Mouse (Mus musculus) CH12.LX (cell line): ENCODE measurements at regions not wholly inside any gene's neighbourhood (a gene's known extent, or its start where the extent isn't known, plus 50 kb on each side); places are given as distances from the start of the nearest gene placed in this dataset.

ENCODE experiments used
- DNase-seq: peaks from one replicate; pipeline ENCODE4 v3.0.0-alpha.2; 2013; ENCODE audit errors: extremely low read depth
- H3K27ac ChIP-seq: 2 replicates; pipeline ENCODE4 v1.5.1; 2012; ENCODE audit warnings: low read depth, mild to moderate bottlenecking, control low read depth, moderate library complexity; ENCODE audit not compliant: insufficient read depth
- H3K27me3 ChIP-seq: replicated peaks from 2 replicates; pipeline ENCODE3; 2012; ENCODE audit warnings: inconsistent platforms
- H3K36me3 ChIP-seq, 2 experiments: replicated peaks in 1 of 2; 2 replicates each; pipeline versions ENCODE3 to v1.6.1; 2012; ENCODE audit warnings: inconsistent platforms in 1 of 2, low read length in 1 of 2, mild to moderate bottlenecking in 1 of 2, mixed read lengths in 1 of 2, moderate library complexity in 1 of 2; ENCODE audit not compliant: control insufficient read depth in 1 of 2, insufficient read depth in 1 of 2
- H3K4me1 ChIP-seq, 2 experiments: 2 replicates each; pipeline ENCODE4 v1.6.1; 2012; ENCODE audit warnings: inconsistent platforms in 1 of 2, moderate library complexity in 1 of 2; ENCODE audit not compliant: insufficient read depth in 2 of 2, control insufficient read depth in 1 of 2
- H3K4me2 ChIP-seq: 2 replicates; pipeline ENCODE4 v1.6.1; 2012; ENCODE audit warnings: low read depth, mild to moderate bottlenecking, control low read depth; ENCODE audit not compliant: poor library complexity, insufficient read depth, severe bottlenecking
- H3K4me3 ChIP-seq, 3 experiments: fragments of 150-350 bp in 1 of 3; sonication (generic) in 1 of 3; replicated peaks in 1 of 3; 2 replicates each; pipeline versions ENCODE3 to v1.5.1; 2011 to 2012; ENCODE audit warnings: low read depth in 2 of 3, low read length in 2 of 3, mild to moderate bottlenecking in 2 of 3, moderate library complexity in 2 of 3, control low read depth in 1 of 3, improper control_type of control experiment in 1 of 3, inconsistent platforms in 1 of 3, mixed read lengths in 1 of 3; ENCODE audit not compliant: poor library complexity in 1 of 3
- H3K79me2 ChIP-seq: replicated peaks from 2 replicates; pipeline ENCODE4 v1.6.1; 2012; ENCODE audit warnings: mild to moderate bottlenecking, moderate library complexity; ENCODE audit not compliant: control insufficient read depth, poor library complexity, insufficient read depth, severe bottlenecking; ENCODE audit errors: extremely low read depth
- H3K9ac ChIP-seq: 2 replicates; pipeline ENCODE4 v1.6.1; 2012; ENCODE audit warnings: low read depth, mild to moderate bottlenecking, control low read depth, moderate library complexity; ENCODE audit not compliant: insufficient read depth
- H3K9me3 ChIP-seq: replicated peaks from 2 replicates; pipeline ENCODE3; 2012; ENCODE audit warnings: low read length, inconsistent platforms, mixed read lengths
- CHD1 ChIP-seq: IDR thresholded peaks from 2 replicates; pipeline ENCODE4 v1.6.1; 2012; ENCODE audit warnings: low read depth, low read length, improper control_type of control experiment, inconsistent platforms
- ETS1 ChIP-seq: conservative IDR thresholded peaks from 2 replicates; pipeline ENCODE4 v1.6.1; 2012; ENCODE audit warnings: low read depth, mild to moderate bottlenecking, inconsistent platforms, low read length, improper control_type of control experiment, moderate library complexity
- HCFC1 ChIP-seq: IDR thresholded peaks from 2 replicates; pipeline ENCODE4 v1.6.1; 2012; ENCODE audit warnings: low read depth, mild to moderate bottlenecking, inconsistent platforms, low read length, improper control_type of control experiment
- IRF4 ChIP-seq: IDR thresholded peaks from 2 replicates; pipeline ENCODE4 v1.6.1; 2014; ENCODE audit warnings: low read depth, mild to moderate bottlenecking, inconsistent platforms, low read length, improper control_type of control experiment
- MEF2A ChIP-seq: IDR thresholded peaks from 2 replicates; pipeline ENCODE4 v1.6.1; 2014; ENCODE audit warnings: low read depth, mild to moderate bottlenecking, inconsistent platforms, low read length, improper control_type of control experiment, borderline replicate concordance
- MXI1 ChIP-seq: IDR thresholded peaks from 2 replicates; pipeline ENCODE4 v1.6.1; 2011; ENCODE audit warnings: mild to moderate bottlenecking, low read depth, low read length, improper control_type of control experiment
- MYC ChIP-seq: IDR thresholded peaks from 2 replicates; pipeline ENCODE4 v1.6.1; 2011; ENCODE audit warnings: low read depth, mild to moderate bottlenecking, improper control_type of control experiment, low read length
- NRF1 ChIP-seq: IDR thresholded peaks from 2 replicates; pipeline ENCODE4 v1.6.1; 2014; ENCODE audit warnings: low read depth, mild to moderate bottlenecking, inconsistent platforms, low read length, improper control_type of control experiment, moderate library complexity
- POLR2AphosphoS2 ChIP-seq: IDR thresholded peaks from 2 replicates; pipeline ENCODE4 v1.6.1; 2011; ENCODE audit warnings: low read depth, low read length, improper control_type of control experiment
- SIN3A ChIP-seq: IDR thresholded peaks from 2 replicates; pipeline ENCODE4 v1.6.1; 2012; ENCODE audit warnings: low read length, improper control_type of control experiment, inconsistent platforms
- SMC3 ChIP-seq: IDR thresholded peaks from 2 replicates; pipeline ENCODE4 v1.6.1; 2011; ENCODE audit warnings: low read depth, low read length, improper control_type of control experiment
- ZKSCAN1 ChIP-seq: IDR thresholded peaks from 2 replicates; pipeline ENCODE4 v1.6.1; 2012; ENCODE audit warnings: low read depth, inconsistent platforms, low read length, improper control_type of control experiment, borderline replicate concordance
- dilution Hi-C: fragments of 300-500 bp; cut with MboI; formaldehyde crosslinking; loops from 2 replicates; pipeline ENCODE4 v1.14.3; 2020; ENCODE audit warnings: low sequenced_read_pairs; ENCODE audit not compliant: extremely low pct_unique_long_range_greater_than_20kb, extremely low pct_ligation_motif_present
- in situ Hi-C: fragments of 300-500 bp; cut with MboI; formaldehyde crosslinking; loops from 3 replicates; pipeline ENCODE4 v1.14.3; 2019; ENCODE audit warnings: low sequenced_read_pairs, low pct_ligation_motif_present, low pct_unique_long_range_greater_than_20kb, mixed read lengths

GRCm38 (mm10) chr2:48441296-48441990 is 372.5 kb upstream of the Acvr2a start:
- no peaks in the 10 kb centered on the region for H3K4me1 ChIP-seq
- no peak overlapping the region for H3K4me3 ChIP-seq
- peaks cover 7% of the 10 kb centered on the region for H3K9me3 ChIP-seq
- H3K27me3 ChIP-seq, result no peaks in the 10 kb centered on the region
- no peak overlapping the region for H3K4me2 ChIP-seq
- no peaks in the 10 kb centered on the region for H3K79me2 ChIP-seq
- no peak for DNase-seq
- H3K36me3 ChIP-seq, result no peaks in the 10 kb centered on the region
- in situ Hi-C loops, result no loop called here
- no peak overlapping the region for H3K27ac ChIP-seq
- dilution Hi-C loops, result no loop called here
- TF ChIP-seq SIN3A (no peak), IRF4 (no peak)
- H3K9ac ChIP-seq, result no peak overlapping the region

GRCm38 (mm10) chr2:48441991-48442544 is 371.8 kb upstream of the Acvr2a start:
- no peak for TF ChIP-seq ZKSCAN1
- TF ChIP-seq HCFC1, result no peak
- TF ChIP-seq SMC3, result no peak
- no peak for TF ChIP-seq NRF1
- TF ChIP-seq MEF2A, result no peak
- no peak for TF ChIP-seq ETS1
- TF ChIP-seq SIN3A, result no peak
- no peak for TF ChIP-seq MYC
- TF ChIP-seq MXI1, result no peak
- no peak for TF ChIP-seq CHD1
- no peak for TF ChIP-seq POLR2AphosphoS2
- Histone ChIP-seq H3K4me3 (no peak overlapping the region), H3K27me3 (no peaks in the 10 kb centered on the region), H3K9me3 (peaks cover 7% of the 10 kb centered on the region), H3K9ac (no peak overlapping the region), H3K79me2 (no peaks in the 10 kb centered on the region), H3K36me3 (no peaks in the 10 kb centered on the region), H3K27ac (no peak overlapping the region), H3K4me1 (no peaks in the 10 kb centered on the region), H3K4me2 (no peak overlapping the region)
- no peak for DNase-seq
- dilution Hi-C loops, result no loop called here
- in situ Hi-C loops, result no loop called here
